Mouse (Mus musculus): ENCODE results near the gene Spaca9. TPM values are rescaled to one million over a fixed set of nuclear protein-coding genes. Genes with fewer than 3 reads are reported as not detected.
A peak's percentile ranks its signal among the peaks of the same experiment; 100 is the strongest.

The Spaca9 gene
- not detected for total RNA-seq (2021)
- long read RNA-seq, experiment 1, partial matches to known transcripts, result 2 of 3 reads
- long read RNA-seq, experiment 1, other reads (novel, unspliced or antisense), result 1 of 3 reads
- long read RNA-seq, experiment 2, partial matches to known transcripts, result 2 of 3 reads
- long read RNA-seq, experiment 2, other reads (novel, unspliced or antisense), result 1 of 3 reads

DNA sequence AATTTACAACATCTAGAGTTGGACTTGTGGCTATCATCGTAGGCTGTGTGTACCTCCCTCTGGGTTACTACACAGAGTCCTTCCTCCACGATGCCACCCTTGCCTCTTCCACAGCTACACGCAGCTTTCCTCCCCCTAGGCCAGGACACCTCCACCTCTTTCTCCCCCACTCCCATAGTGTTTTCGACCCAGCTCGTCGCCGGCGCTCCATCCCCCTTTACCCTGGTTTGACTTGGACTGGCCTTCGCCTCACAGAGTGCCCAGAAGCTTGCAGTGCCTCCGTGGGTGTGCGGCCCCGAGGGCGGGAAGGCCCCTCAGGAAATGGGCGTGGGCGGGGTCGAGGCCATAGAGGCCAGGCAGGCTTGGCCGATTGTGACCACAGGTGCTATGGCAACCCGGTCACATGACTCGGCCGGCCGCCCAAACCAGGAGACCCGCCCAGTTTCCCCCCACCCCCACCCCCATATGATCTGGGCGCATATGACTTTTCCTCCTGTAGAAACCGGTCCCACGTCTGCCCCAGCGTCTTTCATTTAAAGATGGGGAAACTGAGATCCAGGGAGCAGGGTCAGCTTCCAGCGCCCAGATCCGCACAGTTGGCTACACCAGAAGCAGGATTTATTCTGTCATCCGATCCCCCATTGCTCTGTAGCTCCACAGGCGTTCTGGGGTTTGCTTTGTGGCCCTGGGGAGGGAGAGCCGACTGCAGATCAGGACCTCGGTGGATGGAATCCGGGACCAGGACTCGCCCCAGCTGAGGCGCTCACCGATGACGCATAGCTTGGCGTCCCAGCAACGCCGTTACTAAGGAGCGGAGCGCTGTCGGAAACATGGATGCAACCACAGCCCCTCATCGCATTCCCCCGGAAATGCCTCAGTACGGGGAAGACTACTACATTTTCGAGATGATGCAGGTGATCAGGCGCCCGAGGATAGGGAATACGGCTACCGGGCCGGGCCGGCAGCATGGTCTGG, at the start of gene Spaca9, which contains the start of gene Ak8:
TSS of gene Spaca9 (minus strand) at position 367 of the 975 bp plus-strand sequence.
TSS of gene Ak8 (plus strand) at position 804 of the 975 bp plus-strand sequence.
- Histone ChIP-seq H3K4me3 (peak within 1 kb of the TSS; percentile 60), H3K27ac (peak within 1 kb of the TSS; percentile 87)

GRCm38 (mm10) chr2:28747705-28748104, 48.2 kb upstream of the Spaca9 start:
- Histone ChIP-seq H3K4me3 (no peak overlapping the region), H3K27ac (no peak overlapping the region)
- TF ChIP-seq CTCF (conservative IDR thresholded peaks at IDR 0.05), result no peak
- DNase-seq (ENCODE audit: low spot score in 2 of 2), result no peak

More for the DNA sequence above, at the start of gene Spaca9, which contains the start of gene Ak8:
- peak; percentile 83 to 89 for DNase-seq (ENCODE audit: low spot score in 2 of 2)
- TF ChIP-seq CTCF (conservative IDR thresholded peaks at IDR 0.05), result no peak

GRCm38 (mm10) chr2:28746682-28747332, 47.3 kb upstream of the Spaca9 start:
- DNase-seq (ENCODE audit: low spot score in 2 of 2), result no peak
- Histone ChIP-seq H3K27ac (no peak overlapping the region), H3K4me3 (no peak overlapping the region)
- no peak for TF ChIP-seq CTCF (conservative IDR thresholded peaks at IDR 0.05)

DNA sequence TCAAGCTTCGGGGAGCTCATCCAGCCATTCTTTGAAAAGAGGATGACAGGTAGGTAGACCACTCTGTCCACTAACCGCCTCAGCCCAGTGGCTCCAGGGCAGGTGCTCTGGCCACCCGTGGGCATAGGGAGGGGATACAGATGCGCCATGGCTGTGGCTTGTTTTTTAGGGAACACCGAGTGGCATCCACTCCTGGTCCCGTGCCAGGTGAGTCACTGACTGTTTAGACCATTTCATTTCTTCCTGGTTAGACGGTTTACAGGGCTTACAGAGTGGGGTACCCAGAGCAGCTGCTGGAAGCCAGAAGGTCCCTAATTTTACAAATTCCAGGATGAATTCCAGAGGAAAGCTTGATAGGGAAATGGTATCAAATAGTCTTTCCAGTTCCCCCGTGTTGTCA, 43.2 kb upstream of the Spaca9 start:
- no peak for TF ChIP-seq CTCF (conservative IDR thresholded peaks at IDR 0.05)
- Histone ChIP-seq H3K27ac (no peak overlapping the region), H3K4me3 (no peak overlapping the region)
- DNase-seq (ENCODE audit: low spot score in 2 of 2), result no peak

DNA sequence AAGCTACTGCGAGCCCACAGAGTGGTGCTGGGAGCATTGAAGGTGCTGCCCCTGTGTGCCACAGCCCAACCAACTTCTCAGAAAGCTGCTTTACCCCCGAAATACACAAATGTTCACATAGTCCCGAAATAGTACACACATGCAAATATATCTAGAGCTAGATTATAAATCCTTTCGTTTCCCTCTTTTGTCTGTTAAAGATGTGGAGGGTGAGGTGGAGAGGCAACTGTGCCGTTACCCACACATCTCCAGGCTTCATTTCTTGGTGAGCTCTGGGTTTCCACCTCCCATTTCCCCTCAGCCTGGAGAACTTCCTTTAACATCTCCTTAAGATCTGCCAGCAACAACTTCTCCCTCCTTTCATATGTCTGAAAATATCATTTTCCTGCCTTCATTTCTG, 40.6 kb upstream of the Spaca9 start:
- DNase-seq (ENCODE audit: low spot score in 2 of 2), result no peak
- H3K4me3 ChIP-seq, result no peak overlapping the region
- H3K27ac ChIP-seq, result no peak overlapping the region
- TF ChIP-seq CTCF (conservative IDR thresholded peaks at IDR 0.05), result no peak

- DNase-seq (ENCODE audit: low spot score in 2 of 2), result no peak
- Histone ChIP-seq H3K27ac (no peak overlapping the region), H3K4me3 (no peak overlapping the region)
- TF ChIP-seq CTCF (conservative IDR thresholded peaks at IDR 0.05), result no peak
Measured at GRCm38 (mm10) chr2:28737112-28737511, 37.6 kb upstream of the Spaca9 start.

- no peak for TF ChIP-seq CTCF (conservative IDR thresholded peaks at IDR 0.05)
- DNase-seq (ENCODE audit: low spot score in 2 of 2), result no peak
- Histone ChIP-seq H3K4me3 (no peak overlapping the region), H3K27ac (no peak overlapping the region)
Measured at GRCm38 (mm10) chr2:28730676-28731075, 31.1 kb upstream of the Spaca9 start.

- H3K27ac ChIP-seq, result no peak overlapping the region
- H3K4me3 ChIP-seq, result no peak overlapping the region
- DNase-seq (ENCODE audit: low spot score in 2 of 2), result no peak
- TF ChIP-seq CTCF (conservative IDR thresholded peaks at IDR 0.05), result no peak
Measured at GRCm38 (mm10) chr2:28727786-28728404, 28.4 kb upstream of the Spaca9 start.

GRCm38 (mm10) chr2:28723912-28724311, 24.4 kb upstream of the Spaca9 start:
- H3K27ac ChIP-seq, result no peak overlapping the region
- DNase-seq (ENCODE audit: low spot score in 2 of 2), result no peak
- no peak for TF ChIP-seq CTCF (conservative IDR thresholded peaks at IDR 0.05)
- H3K4me3 ChIP-seq, result no peak overlapping the region

- no peak for TF ChIP-seq CTCF (conservative IDR thresholded peaks at IDR 0.05)
- no peak for DNase-seq (ENCODE audit: low spot score in 2 of 2)
- Histone ChIP-seq H3K27ac (no peak overlapping the region), H3K4me3 (no peak overlapping the region)
Measured at GRCm38 (mm10) chr2:28722419-28722818, 22.9 kb upstream of the Spaca9 start.

DNA sequence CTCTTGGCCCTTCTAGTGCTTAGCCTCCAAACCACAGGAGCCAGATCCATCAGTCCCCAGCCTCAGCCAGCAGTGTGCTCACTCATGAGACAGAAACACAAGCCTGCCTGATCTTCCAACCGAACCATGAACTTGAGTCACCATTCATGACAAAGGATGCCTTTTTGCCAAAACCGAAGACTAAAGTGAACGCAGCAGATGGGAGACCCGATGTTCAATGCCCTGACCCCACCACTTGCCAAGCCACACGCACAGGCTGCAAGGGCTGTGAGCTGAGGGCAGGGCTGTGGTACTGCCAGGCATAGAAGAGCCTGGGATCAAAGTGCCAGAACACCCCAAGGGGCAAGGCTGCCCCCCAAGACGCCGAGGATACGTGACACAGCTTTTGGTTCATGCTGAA, 13.5 kb upstream of the Spaca9 start:
- Histone ChIP-seq H3K4me3 (no peak overlapping the region), H3K27ac (no peak overlapping the region)
- no peak for TF ChIP-seq CTCF (conservative IDR thresholded peaks at IDR 0.05)
- DNase-seq (ENCODE audit: low spot score in 2 of 2), result no peak

DNA sequence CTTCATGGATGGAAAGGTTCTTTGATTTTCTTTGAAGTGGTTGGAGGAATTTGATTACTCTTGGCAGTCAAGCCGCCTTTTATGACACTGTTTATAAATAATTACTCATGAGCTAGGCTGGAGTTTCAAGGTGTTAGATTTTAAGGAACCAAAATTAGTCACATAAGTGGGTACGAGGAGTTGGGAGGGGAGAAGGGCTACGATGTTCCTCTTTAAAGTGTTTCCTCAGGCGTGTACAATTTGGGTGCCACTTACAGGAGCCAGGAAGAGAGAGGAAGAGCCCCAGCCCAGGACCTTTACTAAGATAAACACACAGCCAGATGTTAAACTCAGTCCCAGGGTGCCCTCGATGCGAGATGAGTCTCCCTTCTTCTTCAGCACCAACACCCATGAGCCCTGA, 7.3 kb upstream of the Spaca9 start:
- no peak overlapping the region for H3K27ac ChIP-seq
- no peak overlapping the region for H3K4me3 ChIP-seq
- no peak for DNase-seq (ENCODE audit: low spot score in 2 of 2)
- TF ChIP-seq CTCF (conservative IDR thresholded peaks at IDR 0.05), result no peak

Data from layer of hippocampus, adult 2 months (tissue).